Mouse (Mus musculus) embryonic fibroblast, embryonic 13.5 days (primary cell): ENCODE measurements around the gene Cracr2b.

Experiments
- CTCF ChIP-seq: IDR thresholded peaks from 2 replicates; pipeline ENCODE4 v1.5.1; 2011; ENCODE audit warnings: mild to moderate bottlenecking, control low read depth, low read length, moderate library complexity, borderline replicate concordance; ENCODE audit not compliant: insufficient read depth
- POLR2A ChIP-seq: IDR thresholded peaks from 2 replicates; pipeline ENCODE4 v1.6.1; 2011; ENCODE audit warnings: low read depth, mild to moderate bottlenecking, control low read depth, low read length, moderate library complexity

DNA sequence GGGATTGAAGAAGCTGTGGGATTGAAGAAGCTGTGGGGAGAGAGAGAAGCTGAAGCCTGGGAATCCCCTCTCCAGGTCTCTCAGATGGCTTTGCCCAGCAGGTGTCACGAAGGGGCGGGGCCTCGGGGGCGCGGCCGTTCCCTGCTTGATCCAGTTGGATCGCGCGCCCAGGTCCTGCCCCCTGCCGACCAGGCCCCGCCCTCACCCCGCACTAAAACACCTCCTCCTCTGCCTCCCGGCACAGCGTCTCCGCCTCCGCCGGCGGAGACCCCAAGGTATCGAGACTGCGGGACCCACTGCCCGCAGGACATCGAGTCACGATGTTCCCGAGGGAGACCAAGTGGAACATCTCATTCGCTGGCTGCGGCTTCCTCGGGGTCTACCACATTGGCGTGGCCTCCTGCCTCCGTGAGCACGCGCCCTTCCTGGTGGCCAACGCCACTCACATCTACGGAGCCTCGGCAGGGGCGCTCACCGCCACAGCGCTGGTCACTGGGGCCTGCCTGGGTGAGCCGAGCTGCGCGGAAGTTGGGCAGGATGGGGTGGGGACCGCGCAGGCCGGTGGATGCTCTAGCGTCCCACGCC is 5.8 kb upstream of the Cracr2b start, which contains the start of gene Pnpla2:
- TF ChIP-seq CTCF = no peak
- TF ChIP-seq POLR2A = peak; percentile 94
